Mouse (Mus musculus) A20 (cell line): ENCODE results near the gene Card19.
A peak's percentile ranks its signal among the peaks of the same experiment; 100 is the strongest.

Source experiments
- DNase-seq: peaks from one replicate; pipeline ENCODE4 v3.0.0-alpha.2; 2011; ENCODE audit warnings: low read depth, low spot score

Card19 gene

DNA sequence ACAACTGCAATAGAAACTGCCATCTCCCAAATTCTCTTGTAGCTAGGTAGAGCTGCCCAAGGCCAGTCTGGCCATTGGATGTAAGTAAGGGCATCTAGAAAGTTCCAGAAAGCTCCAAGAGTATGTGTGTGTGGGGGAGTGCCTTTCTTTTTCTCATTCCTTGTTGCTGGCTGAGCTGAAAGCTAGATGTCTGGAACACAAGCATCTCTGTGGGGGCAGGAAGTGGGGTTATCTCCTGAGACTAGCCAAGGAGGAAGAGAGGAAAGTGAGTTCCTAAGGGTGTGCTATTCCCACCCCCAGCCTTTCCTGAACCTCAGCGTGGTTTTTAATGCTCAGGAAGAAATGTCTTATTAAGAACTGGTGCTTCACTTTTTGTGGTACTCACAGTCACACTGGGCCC lies 44.1 kb downstream of the Card19 start:
- DNase-seq = no peak

DNA sequence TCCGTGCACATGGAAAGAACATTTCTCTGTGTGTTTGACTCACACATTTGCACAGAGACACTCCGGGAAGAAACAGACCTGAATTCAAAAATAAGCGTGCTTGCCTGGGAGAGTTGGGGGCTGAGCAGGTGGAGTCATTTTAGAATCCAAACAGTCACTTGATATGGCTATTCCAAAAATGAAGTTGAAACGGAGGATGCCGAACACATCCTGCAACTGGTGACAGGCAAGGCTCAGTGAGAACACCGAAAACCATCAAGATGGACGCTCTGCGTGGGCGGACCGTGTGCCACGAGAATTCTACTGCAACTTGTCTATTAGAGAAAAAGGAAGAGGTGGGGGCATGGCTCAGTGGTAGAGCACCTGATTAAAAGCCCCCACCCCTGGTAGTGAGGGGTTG lies 45.2 kb downstream of the Card19 start:
- DNase-seq = no peak

DNA sequence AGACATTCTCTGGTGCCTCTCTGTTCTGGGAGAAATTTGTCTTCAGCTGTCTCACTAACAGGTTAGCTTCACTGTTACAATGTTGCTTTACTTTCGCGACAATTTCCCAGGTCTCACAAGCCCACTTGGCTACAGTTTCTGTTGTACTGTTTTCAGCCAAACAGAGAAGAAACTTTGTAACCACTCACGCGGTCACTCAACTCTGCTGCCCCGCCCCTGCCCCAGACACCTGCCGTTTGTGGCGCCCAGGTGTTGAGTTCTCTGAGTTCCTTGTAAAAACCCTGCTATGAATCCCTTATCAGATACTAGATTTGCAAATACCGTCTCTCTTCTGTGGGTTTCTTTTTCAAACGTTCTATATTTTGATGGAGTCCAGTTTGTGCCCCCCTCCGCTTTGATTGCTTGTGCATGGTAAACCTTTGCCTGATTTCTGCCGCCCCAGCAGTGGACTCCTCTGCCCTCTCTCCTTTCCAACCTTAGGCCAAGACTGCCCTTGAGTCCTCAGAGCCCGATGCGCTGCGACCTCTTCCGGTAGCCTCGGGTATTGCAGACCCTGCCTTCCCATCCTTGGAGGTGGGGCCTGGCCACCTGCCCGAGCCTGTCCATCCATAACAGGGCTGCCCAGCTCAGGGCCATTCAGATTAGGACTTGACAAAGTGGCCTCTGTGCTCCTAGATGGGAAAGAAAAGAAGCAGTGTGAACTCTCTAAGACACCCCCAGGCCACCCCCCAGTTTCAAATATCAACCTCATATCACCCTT lies 46.2 kb downstream of the Card19 start:
- DNase-seq = peak; percentile 81

DNA sequence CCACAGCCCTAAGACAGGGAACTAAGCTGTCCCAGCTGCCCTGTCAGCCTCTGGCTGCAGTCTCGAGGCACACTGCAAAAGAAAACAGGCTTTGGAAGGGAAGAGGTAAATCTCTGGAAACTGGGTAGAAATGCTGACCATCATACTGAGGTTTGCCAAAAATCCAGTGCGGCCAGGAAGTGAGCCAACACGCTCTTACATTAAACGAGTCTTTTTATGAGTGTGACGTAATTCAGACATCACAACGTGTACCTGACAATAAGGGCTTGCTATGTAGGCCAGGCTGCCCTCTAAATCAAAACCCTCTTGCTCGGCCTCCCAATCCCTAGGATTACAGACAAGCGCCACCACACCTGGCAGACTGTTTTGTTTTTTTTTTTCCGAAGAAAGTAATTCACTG lies 48.8 kb downstream of the Card19 start:
- no peak for DNase-seq

DNA sequence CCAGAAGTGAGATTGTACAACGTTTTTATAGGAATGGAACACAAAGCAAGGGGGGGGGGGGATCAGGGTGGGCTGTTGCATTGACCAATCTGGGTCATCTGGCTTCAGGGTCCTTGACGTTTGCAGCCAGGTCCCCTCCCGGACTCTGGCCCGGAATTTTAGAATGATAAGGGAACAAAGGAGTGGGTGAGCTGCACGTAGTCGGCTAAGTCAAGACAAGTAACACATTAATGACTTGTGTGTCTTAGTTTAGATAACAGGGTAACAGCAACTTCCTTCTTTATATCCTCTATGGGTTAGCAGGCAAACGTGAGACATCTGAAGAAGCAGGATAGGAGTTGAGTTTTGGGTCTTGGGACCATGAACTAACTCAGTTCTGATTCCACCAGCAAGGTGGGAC lies 52.2 kb downstream of the Card19 start:
- DNase-seq = no peak

DNA sequence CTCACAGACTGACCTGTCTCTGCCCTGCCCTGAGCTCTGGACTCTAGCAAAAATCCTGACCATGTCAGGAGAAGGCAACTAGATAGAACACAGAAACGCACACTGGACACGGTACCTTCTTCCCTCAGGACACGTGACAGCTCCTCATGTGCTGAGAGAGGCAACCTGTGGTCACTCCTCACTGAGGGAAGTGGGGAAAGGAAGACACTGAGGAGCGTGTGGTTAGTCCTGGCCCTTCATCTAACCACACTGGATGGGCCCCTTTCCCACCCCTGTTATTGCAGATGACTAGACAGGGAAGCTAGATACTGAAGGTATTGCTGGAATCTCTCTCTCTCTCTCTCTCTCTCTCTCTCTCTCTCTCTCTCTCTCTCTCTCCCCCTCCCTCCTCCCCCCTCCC lies 53.1 kb downstream of the Card19 start:
- no peak for DNase-seq

DNA sequence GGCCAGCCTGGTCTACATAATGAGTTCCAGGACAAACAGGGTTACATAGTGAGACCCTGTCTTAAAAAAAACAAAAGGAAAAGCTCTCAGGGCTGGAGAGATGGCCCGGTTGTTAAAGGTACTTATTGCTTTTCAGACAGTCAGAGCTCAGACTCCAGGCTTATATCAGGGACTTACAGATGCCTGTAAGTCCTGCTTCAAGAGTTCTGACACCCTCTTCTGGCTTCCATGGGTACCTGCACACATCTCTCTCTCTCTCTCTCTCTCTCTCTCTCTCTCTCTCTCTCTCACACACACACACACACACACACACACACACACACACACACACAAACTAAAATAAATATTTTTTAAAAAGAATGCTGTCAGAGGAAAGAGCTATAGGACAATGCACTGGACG lies 54.6 kb downstream of the Card19 start:
- no peak for DNase-seq

DNA sequence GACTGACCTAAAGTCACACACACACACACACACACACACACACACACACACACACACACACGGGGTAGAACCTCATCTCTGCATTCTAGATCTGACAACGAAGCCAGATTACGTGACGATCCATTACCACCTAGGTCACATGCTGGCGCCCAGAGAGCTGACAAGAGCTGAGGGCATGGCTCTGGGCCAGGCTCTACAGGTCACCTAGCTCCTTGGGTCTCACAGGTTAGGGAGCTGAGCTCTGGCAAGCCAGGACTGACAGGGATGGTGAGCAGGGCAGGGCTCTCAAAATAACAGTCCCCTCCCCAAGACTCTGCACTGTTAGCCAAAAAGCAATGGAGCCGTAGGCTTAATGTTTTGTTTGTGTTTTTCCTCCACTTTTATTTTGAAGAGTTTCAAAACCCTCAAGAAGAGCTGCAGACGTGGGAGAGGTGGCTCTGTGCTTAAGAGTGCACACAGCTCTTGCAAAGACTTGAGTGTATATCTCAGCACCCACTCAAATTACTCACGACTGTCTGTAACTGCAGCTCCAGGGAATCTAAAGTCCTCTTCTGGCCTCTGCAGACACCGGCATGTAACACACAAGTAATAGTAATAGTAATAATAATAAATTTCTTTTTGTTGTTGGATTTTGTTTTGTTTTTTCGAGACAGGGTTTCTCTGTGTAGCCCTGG lies 57.7 kb downstream of the Card19 start:
- DNase-seq = no peak

DNA sequence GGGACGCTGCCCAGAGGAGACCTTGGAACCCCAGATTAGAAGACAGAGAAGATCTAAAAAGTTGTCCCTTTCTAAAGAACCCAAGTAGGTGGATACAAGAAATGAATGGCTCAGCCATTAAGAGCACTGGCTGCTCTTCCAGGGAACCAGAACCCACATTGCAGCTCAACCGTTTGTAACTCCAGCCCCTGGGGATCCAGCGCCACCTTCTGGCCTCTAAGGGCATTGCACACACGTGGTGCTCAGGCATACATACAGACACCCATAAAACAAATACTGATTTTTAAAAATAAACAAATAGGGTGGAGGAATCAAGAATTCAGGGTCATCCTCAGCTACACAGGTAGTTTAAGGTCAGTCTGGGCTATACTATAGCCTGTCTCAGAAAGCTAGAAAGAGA lies 59.2 kb downstream of the Card19 start:
- peak; percentile 16 for DNase-seq

DNA sequence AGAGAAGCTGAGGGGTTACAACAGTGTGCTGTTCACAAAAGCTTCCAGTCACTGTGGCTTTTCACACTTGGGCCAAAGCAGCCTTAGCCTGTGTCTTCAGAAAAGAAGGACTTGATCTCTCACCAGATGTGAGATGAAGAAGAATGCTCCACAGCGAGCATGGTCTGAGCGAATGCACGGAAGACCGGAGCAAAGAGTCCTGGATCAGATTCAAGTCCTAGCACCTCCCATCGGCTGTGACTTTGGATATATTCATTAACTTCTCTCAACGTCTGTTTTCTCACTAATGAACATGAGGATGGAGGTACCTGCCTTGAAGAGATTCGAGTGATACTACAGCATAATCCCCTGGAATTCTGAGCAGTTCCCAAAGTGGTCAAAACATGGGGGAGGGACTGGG lies 61.2 kb downstream of the Card19 start:
- DNase-seq = no peak

DNA sequence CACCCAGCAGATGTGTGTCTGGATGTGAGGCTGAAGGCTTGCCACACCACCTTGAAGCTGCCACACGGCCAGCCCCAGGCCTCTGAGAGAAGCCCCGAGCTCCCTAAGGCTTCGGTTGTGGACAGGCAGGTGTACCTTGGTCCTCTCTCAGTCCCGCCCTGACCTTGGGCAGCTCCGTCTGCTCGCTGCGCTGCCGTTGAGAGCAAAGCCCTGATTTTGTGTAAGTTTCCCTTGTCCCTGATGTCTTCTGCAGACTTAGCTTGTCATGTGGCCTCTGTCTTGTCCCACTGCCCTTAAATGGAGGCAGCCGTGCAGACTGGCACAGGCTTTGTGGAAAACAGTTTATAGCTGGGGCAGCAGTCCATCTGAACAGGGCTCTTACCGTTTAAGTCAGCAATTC lies 61.8 kb downstream of the Card19 start:
- no peak for DNase-seq
